Mouse (Mus musculus): Measurements from ENCODE around the gene Jazf1.

DNA sequence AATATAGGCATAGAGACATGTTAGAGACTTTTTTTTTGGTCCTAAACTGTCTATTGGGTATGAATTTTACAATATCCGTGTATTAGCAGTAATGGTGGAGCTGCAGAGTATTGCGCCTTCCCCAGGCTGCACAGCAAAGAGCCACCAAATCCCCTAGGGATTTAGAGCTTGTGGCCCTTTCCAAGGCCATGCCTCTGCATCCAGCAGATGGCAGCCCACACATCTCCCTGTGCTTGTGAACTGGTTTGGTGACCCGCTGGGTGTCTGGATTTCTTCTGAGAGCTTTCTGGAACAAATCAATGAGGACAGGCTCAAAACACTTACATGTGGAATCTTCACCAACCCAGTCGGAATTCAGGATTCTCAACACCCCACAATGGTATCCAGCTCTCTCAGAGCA lies 225.4 kb downstream of the Jazf1 start:
- no peak for TF ChIP-seq POLR2A (IDR thresholded peaks at IDR 0.05; ENCODE audit: low read depth, low read length)
- peak; percentile 42; the same call in 1 of the 2 replicates for TF ChIP-seq CTCF (IDR thresholded peaks at IDR 0.05; ENCODE audit: extremely low read depth, insufficient read length, insufficient replicate concordance, low read depth, low read length)
